Mouse (Mus musculus) forebrain, embryonic 12.5 days (tissue): Measurements from ENCODE around the gene Tead2. TPM values are rescaled to one million over a fixed set of nuclear protein-coding genes. Genes with fewer than 3 reads are reported as not detected.

ENCODE experiments used
- microRNA-seq: library from miRNA; unstranded; fragments of <30 nt; microRNA quantifications from one replicate; pipeline ENCODE4, GENCODE M21; 2017
- polyA plus RNA-seq: library from polyadenylated mRNA; unstranded; fragments of >200 nt; fragmentation: Nextera tagmentation; extraction: Ambion mirVana; gene quantifications from 2 replicates; pipeline ENCODE4 v1.2.1, GENCODE M21; 2016

Tead2 gene
- polyA plus RNA-seq, 1 experiment from 2014 or later = 256 TPM

Small RNAs within 50 kb of the gene (microRNA-seq; reads per million reads assigned to microRNA genes)
- gene Mir7055 = not detected

Other genes with a start within 250 kb of the Tead2 start
- gene Cpt1c, start 240.9 kb upstream of the Tead2 start, polyA plus RNA-seq = 35.1 and 38.1 TPM in 2 replicates
- 585 and 631 TPM in 2 replicates for gene Prmt1, start 229.2 kb upstream of the Tead2 start, polyA plus RNA-seq
- 72.4 and 73.0 TPM in 2 replicates for gene Irf3, start 218.1 kb upstream of the Tead2 start, polyA plus RNA-seq
- gene Bcl2l12, start 217.0 kb upstream of the Tead2 start, polyA plus RNA-seq = 57.8 and 66.4 TPM in 2 replicates
- gene Scaf1, start 199.4 kb upstream of the Tead2 start, polyA plus RNA-seq = 47.4 and 52.0 TPM in 2 replicates
- 11.4 and 13.8 TPM in 2 replicates for gene Rras, start 197.8 kb upstream of the Tead2 start, polyA plus RNA-seq
- gene Prr12, start 162.9 kb upstream of the Tead2 start, polyA plus RNA-seq = 13.1 and 13.6 TPM in 2 replicates
- gene Nosip, start 153.3 kb upstream of the Tead2 start, polyA plus RNA-seq = 53.7 and 54.4 TPM in 2 replicates
- 17.1 and 18.2 TPM in 2 replicates for gene Prrg2, start 153.1 kb upstream of the Tead2 start, polyA plus RNA-seq
- 80.5 and 101 TPM in 2 replicates for gene Rcn3, start 123.5 kb upstream of the Tead2 start, polyA plus RNA-seq
- 8.3 and 9.6 TPM in 2 replicates for gene Fcgrt, start 111.9 kb upstream of the Tead2 start, polyA plus RNA-seq
- 1,226 and 1,285 TPM in 2 replicates for gene Rps11, start 91.3 kb upstream of the Tead2 start, polyA plus RNA-seq
- gene Rpl13a, start 87.0 kb upstream of the Tead2 start, polyA plus RNA-seq = 1,106 and 1,135 TPM in 2 replicates
- 0.27 TPM in 1 of 2 replicates, not detected in the other for gene Gm45713, start 79.5 kb upstream of the Tead2 start, polyA plus RNA-seq
- 0.21 and 0.72 TPM in 2 replicates for gene Flt3l, start 79.3 kb upstream of the Tead2 start, polyA plus RNA-seq
- gene Pih1d1, start 61.5 kb upstream of the Tead2 start, polyA plus RNA-seq = 95.0 and 97.5 TPM in 2 replicates
- gene Aldh16a1, start 61.2 kb upstream of the Tead2 start, polyA plus RNA-seq = 41.9 and 42.9 TPM in 2 replicates
- 6.3 and 7.9 TPM in 2 replicates for gene Slc17a7, start 51.8 kb upstream of the Tead2 start, polyA plus RNA-seq
- 0.52 and 1.4 TPM in 2 replicates for gene Gfy, start 36.2 kb upstream of the Tead2 start, polyA plus RNA-seq
- 0.45 and 1.5 TPM in 2 replicates for gene Pth2, start 34.8 kb upstream of the Tead2 start, polyA plus RNA-seq
- 1.2 TPM in 2 replicates for gene Ccdc155, start 10.9 kb upstream of the Tead2 start, polyA plus RNA-seq
- gene Dkkl1, start 3.6 kb upstream of the Tead2 start, polyA plus RNA-seq = 0.72 and 0.78 TPM in 2 replicates
- 1.2 and 1.3 TPM in 2 replicates for gene Cd37, start 23.4 kb downstream of the Tead2 start, polyA plus RNA-seq
- 0.09 and 0.20 TPM in 2 replicates for gene Slc6a16, start 25.3 kb downstream of the Tead2 start, polyA plus RNA-seq
- gene Slc6a21, start 61.8 kb downstream of the Tead2 start, polyA plus RNA-seq = not detected in 2 replicates
- gene Trpm4, start 118.0 kb downstream of the Tead2 start, polyA plus RNA-seq = 4.6 and 6.6 TPM in 2 replicates
- gene Hrc, start 119.5 kb downstream of the Tead2 start, polyA plus RNA-seq = 0.13 and 0.20 TPM in 2 replicates
- gene Ppfia3, start 151.3 kb downstream of the Tead2 start, polyA plus RNA-seq = 12.6 and 14.9 TPM in 2 replicates
- 3.1 TPM in 2 replicates for gene Lin7b, start 154.8 kb downstream of the Tead2 start, polyA plus RNA-seq
- gene Snrnp70, start 180.0 kb downstream of the Tead2 start, polyA plus RNA-seq = 313 and 314 TPM in 2 replicates
- not detected in 2 replicates for gene Kcna7, start 189.9 kb downstream of the Tead2 start, polyA plus RNA-seq
- gene Ntf5, start 197.9 kb downstream of the Tead2 start, polyA plus RNA-seq = 0.32 and 0.65 TPM in 2 replicates
- gene Lhb, start 205.1 kb downstream of the Tead2 start, polyA plus RNA-seq = 0.50 TPM in 1 of 2 replicates, not detected in the other
- gene Gys1, start 219.1 kb downstream of the Tead2 start, polyA plus RNA-seq = 28.7 and 30.7 TPM in 2 replicates
- gene Ruvbl2, start 222.3 kb downstream of the Tead2 start, polyA plus RNA-seq = 167 and 175 TPM in 2 replicates
- gene Ftl1, start 244.1 kb downstream of the Tead2 start, polyA plus RNA-seq = 5,523 and 5,537 TPM in 2 replicates